Comparison of ENCODE assay signal across 8 mouse cellular contexts in the genomic region with DNA sequence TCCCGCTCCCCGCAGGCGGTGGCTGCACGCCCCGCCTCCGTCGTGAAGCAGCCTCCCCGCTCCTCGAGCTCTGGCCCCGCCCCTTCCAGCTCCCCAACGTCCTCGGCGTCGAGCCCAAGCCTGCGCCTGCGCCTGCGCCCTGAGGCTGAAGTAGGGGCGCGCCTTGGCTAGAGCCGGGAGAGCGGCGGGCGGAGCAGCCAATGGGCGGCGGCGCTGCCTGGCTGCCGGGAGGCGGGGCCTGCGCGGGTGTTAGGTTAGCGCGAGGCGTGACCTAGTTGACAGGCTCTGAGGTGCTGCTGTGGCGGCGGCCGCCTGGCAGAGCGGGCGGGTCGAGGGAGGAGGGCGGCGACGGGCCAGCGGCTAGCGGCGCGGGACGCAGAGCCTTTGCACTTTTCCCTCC. TPM values are rescaled to one million over a fixed set of nuclear protein-coding genes. Genes with fewer than 3 reads are reported as not detected.
A peak's percentile ranks its signal among the peaks of the same experiment; 100 is the strongest.
DNase-seq lines count a peak whose midpoint lies in the region; ATAC-seq lines count a peak whose summit lies in the region.

TSS of gene Macrod2 (plus strand) at position 131 of the 400 bp plus-strand sequence.

- peak; percentile 98 for DNase-seq in adrenal gland, postnatal 10 days
- DNase-seq in embryo, embryonic 9.5 days (ENCODE audit: extremely low spot score): peak; percentile 95
- peak; percentile 95 to 97 for DNase-seq in gastrocnemius, postnatal 36 days
- peak; percentile 94 for DNase-seq in intestine, embryonic 14.5 days (ENCODE audit: low spot score)
- peak; percentile 94 to 99 for DNase-seq in left cerebral cortex, postnatal 10 days (ENCODE audit: extremely low spot score in 1 of 2, low spot score in 2 of 2)
- peak; percentile 98 for DNase-seq in right cerebral cortex, postnatal 14 days
- peak; percentile 96 for DNase-seq in urinary bladder, postnatal 25 days (ENCODE audit: low spot score)

- intact Hi-C loops in gastrocnemius, postnatal 36 days (cut with DNase I): no loop called here
- intact Hi-C loops in left cerebral cortex, postnatal 10 days (cut with DNase I): no loop called here

- H3K27ac ChIP-seq in intestine, embryonic 14.5 days (ENCODE audit: low read depth): no peak within 1 kb of the TSS

- H3K4me3 ChIP-seq in intestine, embryonic 14.5 days (ENCODE audit: low read depth, low read length): peak within 1 kb of the TSS; percentile 68

- peak; percentile 99 for ATAC-seq in intestine, embryonic 14.5 days (replicated peaks; ENCODE audit: low FRiP score, low TSS enrichment, low read depth)
- peak; percentile 97 for ATAC-seq in megakaryocyte-erythroid progenitor cell, adult 5-6 weeks (replicated peaks; ENCODE audit: low FRiP score, low TSS enrichment, poor library complexity, severe bottlenecking)

- H3K36me3 ChIP-seq in intestine, embryonic 14.5 days (ENCODE audit: control insufficient read depth, insufficient read depth, low read length): no peaks in the 10 kb centered on the region

- H3K9me3 ChIP-seq in intestine, embryonic 14.5 days (ENCODE audit: control insufficient read depth, low read length): no peaks in the 10 kb centered on the region

- under 1% methylated on average over 42 of the region's 47 CpGs for WGBS in intestine, embryonic 14.5 days

- H3K4me1 ChIP-seq in intestine, embryonic 14.5 days (replicated peaks; ENCODE audit: control insufficient read depth, insufficient read depth, low read length): no peaks in the 10 kb centered on the region

- peak within 1 kb of the TSS; percentile 89 for H3K4me2 ChIP-seq in intestine, embryonic 14.5 days (ENCODE audit: low read length)

- peak within 1 kb of the TSS; percentile 50 for H3K9ac ChIP-seq in intestine, embryonic 14.5 days (ENCODE audit: low read length)

- H3K27me3 ChIP-seq in intestine, embryonic 14.5 days (replicated peaks; ENCODE audit: control insufficient read depth, insufficient read depth, low read length): 0 out of 2 replicates have a peak, but pooled peaks cover 6% of the 10 kb centered on the region

RNA-seq across cellular contexts. Expression of gene Macrod2, which starts in this region (rescaled TPM):
- 1 to 10 TPM; 7.9 to 9.5 TPM for total RNA-seq in adrenal gland, postnatal 10 days (2021)
- 10 to 100 TPM; 14.0 to 18.0 TPM for total RNA-seq in gastrocnemius, postnatal 36 days (2021)
- 29.1 and 30.6 TPM in 2 replicates for polyA plus RNA-seq in intestine, embryonic 14.5 days (2014; fragmentation: Nextera tagmentation; extraction: Ambion mirVana)
- total RNA-seq in left cerebral cortex, postnatal 10 days (2021): 10 to 100 TPM; 69.6 to 70.8 TPM
- 7.4 and 17.2 TPM in 2 replicates for total RNA-seq in megakaryocyte-erythroid progenitor cell, adult 5-6 weeks (2014; fragmentation: Nextera tagmentation)
- 10.8 and 10.9 TPM in 2 replicates for total RNA-seq in megakaryocyte-erythroid progenitor cell, adult 5-6 weeks (2017)
